Mouse (Mus musculus) spleen, postnatal 14 days (tissue): Measurements from ENCODE around the gene Gm4214.
"Not testable (repeated sequence)": the region's sequence is repeated elsewhere in the genome, so short reads cannot be mapped to it uniquely, and the experiment has no call there.

Experiments used
- DNase-seq, 2 experiments: peaks; one replicate each; pipeline ENCODE4 v3.0.0; 2021 to 2022; ENCODE audit warnings: low spot score in 2 of 2

The Gm4214 gene

GRCm38 (mm10) chr7:22984573-22984972 lies at the start of gene Gm4214:
Gene Gm4214, minus strand, starts transcription at chr7:22984673.
- not testable (repeated sequence) for DNase-seq

- not testable (repeated sequence) for DNase-seq
These were observed 35.4 kb upstream of the Gm4214 start, which contains the start of gene Gm4216 for GRCm38 (mm10) chr7:23019823-23020222. Gene Gm4216, minus strand, starts transcription at chr7:23019923.
